Mouse (Mus musculus): ENCODE data around the gene Bicd2.

The Bicd2 gene

GRCm38 (mm10) chr13:49400139-49400538 is 58.8 kb downstream of the Bicd2 start:
- peak; percentile 51 for DNase-seq (ENCODE audit: low read depth, low spot score)

GRCm38 (mm10) chr13:49402628-49403027 is 61.2 kb downstream of the Bicd2 start:
- no peak for DNase-seq (ENCODE audit: low read depth, low spot score)

GRCm38 (mm10) chr13:49407795-49408194 is 66.4 kb downstream of the Bicd2 start:
- DNase-seq (ENCODE audit: low read depth, low spot score) = no peak

GRCm38 (mm10) chr13:49420754-49421605 is 79.6 kb downstream of the Bicd2 start, which contains the start of gene Ippk:
Gene Ippk, plus strand, starts transcription at chr13:49421249.
- peak; percentile 98 for DNase-seq (ENCODE audit: low read depth, low spot score)

GRCm38 (mm10) chr13:49421606-49421917 is 80.2 kb downstream of the Bicd2 start:
- DNase-seq (ENCODE audit: low read depth, low spot score) = no peak

GRCm38 (mm10) chr13:49421959-49422358 is 80.6 kb downstream of the Bicd2 start:
- DNase-seq (ENCODE audit: low read depth, low spot score) = no peak

GRCm38 (mm10) chr13:49426736-49427135 is 85.4 kb downstream of the Bicd2 start:
- DNase-seq (ENCODE audit: low read depth, low spot score) = no peak

GRCm38 (mm10) chr13:49428042-49428675 is 86.8 kb downstream of the Bicd2 start:
- peak; percentile 29 for DNase-seq (ENCODE audit: low read depth, low spot score)

- no peak for DNase-seq (ENCODE audit: low read depth, low spot score)
These were observed 89.1 kb downstream of the Bicd2 start for GRCm38 (mm10) chr13:49430529-49430928.

- no peak for DNase-seq (ENCODE audit: low read depth, low spot score)
These were observed 92.1 kb downstream of the Bicd2 start for GRCm38 (mm10) chr13:49433268-49434029.

- peak; percentile 38 for DNase-seq (ENCODE audit: low read depth, low spot score)
These were observed 94.4 kb downstream of the Bicd2 start for GRCm38 (mm10) chr13:49435745-49436144.

GRCm38 (mm10) chr13:49436170-49436569 is 94.8 kb downstream of the Bicd2 start:
- no peak for DNase-seq (ENCODE audit: low read depth, low spot score)

Measured in CD4-positive, CD25-positive, alpha-beta regulatory T cell, adult 2 months (primary cell).